Mouse (Mus musculus) forebrain, embryonic 11.5 days (tissue): Measurements from ENCODE around the gene Tomm22. TPM values are rescaled to one million over a fixed set of nuclear protein-coding genes. Genes with fewer than 3 reads are reported as not detected.
A peak's percentile ranks its signal among the peaks of the same experiment; 100 is the strongest.

Experiments used
- ATAC-seq: fragments of 200-750 bp; cut with Nextera tagmentation; replicated peaks from 2 replicates; pipeline ENCODE4 v1.8.0; 2017; ENCODE audit warnings: moderate TSS enrichment; ENCODE audit not compliant: low FRiP score
- DNase-seq: peaks from one replicate; pipeline ENCODE4 v3.0.0-alpha.2; 2017; ENCODE audit warnings: low spot score
- H3K27ac ChIP-seq: fragments of 300-500 bp; sonication (generic); 2 replicates; pipeline ENCODE4 v1.5.1; 2014; ENCODE audit warnings: low read depth, low read length
- H3K27me3 ChIP-seq: fragments of 300-500 bp; sonication (generic); 2 replicates; pipeline ENCODE4 v1.6.1; 2014; ENCODE audit warnings: mild to moderate bottlenecking, low read length, mixed read lengths; ENCODE audit not compliant: control insufficient read depth, insufficient read depth
- H3K36me3 ChIP-seq: fragments of 300-500 bp; sonication (generic); 2 replicates; pipeline ENCODE4 v1.6.1; 2014; ENCODE audit warnings: mild to moderate bottlenecking, low read length, moderate library complexity, mixed read lengths; ENCODE audit not compliant: control insufficient read depth, insufficient read depth
- H3K4me1 ChIP-seq: fragments of 300-500 bp; sonication (generic); replicated peaks from 2 replicates; pipeline ENCODE4 v1.6.1; 2014; ENCODE audit warnings: low read length, mixed read lengths; ENCODE audit not compliant: control insufficient read depth, insufficient read depth
- H3K4me2 ChIP-seq: fragments of 300-500 bp; sonication (generic); 2 replicates; pipeline ENCODE4 v1.6.1; 2014; ENCODE audit warnings: low read depth, mild to moderate bottlenecking, low read length, moderate library complexity, mixed read lengths; ENCODE audit not compliant: severe bottlenecking
- H3K4me3 ChIP-seq: fragments of 300-500 bp; sonication (generic); 2 replicates; pipeline ENCODE4 v1.5.1; 2014; ENCODE audit warnings: low read depth, low read length
- H3K9ac ChIP-seq: fragments of 300-500 bp; sonication (generic); 2 replicates; pipeline ENCODE4 v1.6.1; 2014; ENCODE audit warnings: low read length
- H3K9me3 ChIP-seq: fragments of 300-500 bp; sonication (generic); 2 replicates; pipeline ENCODE4 v1.6.1; 2016; ENCODE audit warnings: low read length, mixed read lengths; ENCODE audit not compliant: control insufficient read depth
- WGBS: fragments of 180-500 bp; shearing (Covaris S2); extraction: QIAGEN DNeasy Blood & Tissue Kit; methylation state at CpG from one replicate; pipeline ENCODE4 v1.1.7; 2014; 5-methylcytosine and 5-hydroxymethylcytosine counted together
- polyA plus RNA-seq: library from polyadenylated mRNA; unstranded; fragments of >200 nt; fragmentation: Nextera tagmentation; extraction: Ambion mirVana; gene quantifications from 2 replicates; pipeline ENCODE4 v1.2.1, GENCODE M21; 2014

The Tomm22 gene
- polyA plus RNA-seq, 1 experiment from 2014 or later, result 288 TPM

DNA sequence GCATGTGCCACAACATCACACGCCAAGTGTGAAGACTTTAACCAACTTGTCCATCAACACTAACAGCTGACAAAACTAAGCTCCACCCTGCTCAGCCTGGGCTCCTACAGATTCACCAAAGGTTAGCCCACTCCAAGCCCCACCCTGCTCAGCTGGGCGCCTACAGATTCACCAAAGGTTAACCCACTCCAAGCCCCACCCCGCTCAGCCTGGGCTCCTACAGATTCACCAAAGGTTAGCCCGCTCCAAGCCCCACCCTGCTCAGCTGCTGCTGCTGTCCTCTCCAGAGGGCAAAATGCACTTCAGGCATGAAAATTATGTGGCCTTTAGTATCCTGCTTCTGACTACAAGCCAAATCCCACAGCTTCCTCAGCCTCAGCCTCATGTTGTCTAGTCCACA lies 11.3 kb downstream of the Tomm22 start:
- DNase-seq (no peak), ATAC-seq (no peak)
- Histone ChIP-seq H3K4me3 (no peak overlapping the region), H3K4me1 (peaks cover 11% of the 10 kb centered on the region), H3K4me2 (no peak overlapping the region), H3K9me3 (no peaks in the 10 kb centered on the region), H3K9ac (no peak overlapping the region), H3K27ac (no peak overlapping the region), H3K27me3 (no peaks in the 10 kb centered on the region), H3K36me3 (no peaks in the 10 kb centered on the region)
- WGBS, result 86% methylated on average over 4 of the region's 4 CpGs

DNA sequence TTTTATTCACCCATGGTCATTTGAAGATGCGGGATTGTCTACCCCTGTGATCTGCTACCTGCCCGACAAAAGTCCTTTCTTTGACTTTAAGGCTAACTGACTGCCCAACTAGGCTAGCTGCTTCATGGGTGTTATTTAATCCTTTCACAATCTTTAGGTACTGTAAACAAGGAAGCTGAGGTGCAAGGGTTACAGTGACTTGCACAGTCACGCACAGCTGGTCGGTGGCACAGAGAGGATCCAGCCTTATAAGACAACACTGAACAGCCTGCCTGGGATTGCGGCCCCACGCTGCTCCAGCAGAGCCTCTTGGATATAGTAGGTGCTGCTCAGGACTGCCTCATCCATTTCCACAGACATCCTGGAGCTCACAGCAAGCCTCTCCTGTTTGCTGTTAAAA lies 12.5 kb downstream of the Tomm22 start:
- peaks cover 11% of the 10 kb centered on the region for H3K4me1 ChIP-seq
- DNase-seq, result no peak
- H3K4me3 ChIP-seq, result no peak overlapping the region
- H3K9ac ChIP-seq, result no peak overlapping the region
- ATAC-seq, result no peak
- no peaks in the 10 kb centered on the region for H3K27me3 ChIP-seq
- H3K9me3 ChIP-seq, result no peaks in the 10 kb centered on the region
- H3K27ac ChIP-seq, result no peak overlapping the region
- H3K36me3 ChIP-seq, result no peaks in the 10 kb centered on the region
- WGBS, result 93% methylated on average over 6 of the region's 6 CpGs
- no peak overlapping the region for H3K4me2 ChIP-seq

DNA sequence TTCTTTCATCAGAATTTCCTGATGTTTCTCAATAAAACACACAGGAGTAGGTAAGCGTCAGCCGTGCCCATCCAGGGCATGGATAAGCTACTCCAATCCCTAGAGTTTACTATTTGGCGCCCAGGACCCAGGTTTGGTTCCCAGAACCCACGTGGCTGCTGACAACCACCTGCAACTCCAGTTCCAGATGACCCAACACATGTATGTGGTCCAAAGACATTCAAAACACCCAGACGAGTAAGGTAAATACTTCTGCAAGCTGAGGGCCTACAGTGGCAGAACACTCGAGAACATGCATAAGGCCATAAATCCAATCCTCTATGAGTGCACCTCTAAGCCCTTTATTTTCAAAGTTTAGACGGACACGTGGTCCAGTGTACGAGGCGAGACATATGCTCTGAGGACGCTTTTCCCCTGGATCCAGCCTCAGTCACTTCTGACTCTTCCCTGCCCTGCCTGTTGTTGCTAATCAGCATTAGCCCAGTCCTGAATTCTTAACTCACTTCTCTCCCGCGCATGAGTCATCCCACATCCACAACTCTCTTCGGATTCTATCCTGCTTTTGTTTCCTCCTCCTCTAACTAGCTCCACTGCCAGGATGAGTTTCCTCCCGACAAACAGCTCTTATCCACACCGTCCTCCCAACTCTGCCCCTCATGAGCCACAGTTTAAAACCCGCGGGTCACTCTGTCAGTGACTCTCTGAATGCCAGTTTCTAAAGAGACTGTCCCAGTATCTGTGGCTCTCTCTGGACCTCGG lies 13.2 kb downstream of the Tomm22 start:
- H3K4me1 ChIP-seq, result peaks cover 13% of the 10 kb centered on the region
- ATAC-seq, result no peak
- peak overlapping the region; percentile 90; the same call in 1 of the 2 replicates for H3K4me2 ChIP-seq
- H3K27ac ChIP-seq, result no peak overlapping the region
- H3K36me3 ChIP-seq, result no peaks in the 10 kb centered on the region
- 79% methylated on average over 19 of the region's 19 CpGs for WGBS
- H3K4me3 ChIP-seq, result no peak overlapping the region
- H3K9me3 ChIP-seq, result no peaks in the 10 kb centered on the region
- no peak for DNase-seq
- H3K9ac ChIP-seq, result peak overlapping the region; percentile 32; the same call in 1 of the 2 replicates
- no peaks in the 10 kb centered on the region for H3K27me3 ChIP-seq

DNA sequence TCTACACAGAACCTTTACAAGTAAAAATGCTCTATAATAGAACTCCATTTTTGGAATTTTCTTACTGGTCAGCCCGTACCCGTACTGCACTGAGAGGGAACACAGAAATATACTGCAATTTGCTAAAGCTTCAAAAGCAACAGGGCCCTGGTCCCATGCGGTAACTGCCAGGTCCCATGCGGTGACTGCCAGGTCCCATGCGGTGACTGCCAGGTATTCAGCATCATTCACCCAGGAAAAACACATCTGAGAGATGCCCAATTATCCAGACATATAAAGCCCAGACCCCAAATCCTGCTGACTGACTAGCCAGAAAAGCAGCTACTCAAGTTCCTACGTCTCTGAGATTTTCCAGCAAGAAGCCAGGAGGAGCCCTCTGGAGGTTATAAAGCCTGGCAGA lies 14.0 kb downstream of the Tomm22 start:
- Histone ChIP-seq H3K9ac (peak overlapping the region; percentile 32; the same call in 1 of the 2 replicates), H3K4me3 (no peak overlapping the region; the same call in 1 of the 2 replicates), H3K4me2 (peak overlapping the region; percentile 90; the same call in 1 of the 2 replicates), H3K27ac (no peak overlapping the region), H3K27me3 (no peaks in the 10 kb centered on the region), H3K4me1 (peaks cover 13% of the 10 kb centered on the region), H3K36me3 (no peaks in the 10 kb centered on the region), H3K9me3 (no peaks in the 10 kb centered on the region)
- ATAC-seq (no peak), DNase-seq (no peak)
- 81% methylated on average over 6 of the region's 6 CpGs for WGBS

DNA sequence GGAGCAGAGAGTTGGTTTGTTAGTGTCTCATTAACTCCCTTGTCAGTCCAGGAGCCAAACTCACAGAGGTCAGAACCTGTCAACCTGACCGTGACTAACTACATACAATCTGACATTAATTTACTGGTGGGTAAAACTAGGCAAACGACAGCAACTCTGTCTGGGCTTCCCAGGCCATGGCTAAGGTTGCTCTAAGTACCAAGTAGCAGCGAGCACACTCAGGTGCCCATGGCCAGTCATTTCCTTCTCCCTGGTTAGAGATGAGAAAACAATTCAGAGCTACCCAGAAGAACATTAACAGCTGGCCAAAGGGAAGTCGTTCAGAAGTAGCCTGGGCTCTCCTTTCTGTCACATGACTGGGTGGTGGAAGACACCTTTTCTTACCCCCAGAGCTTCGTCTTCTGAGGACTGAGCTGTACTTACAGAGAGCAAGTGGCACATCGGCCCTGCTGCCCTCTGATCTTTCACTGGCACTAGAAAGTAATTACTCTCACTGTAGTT lies 14.5 kb downstream of the Tomm22 start:
- ATAC-seq, result no peak
- peak overlapping the region; percentile 90 for H3K4me2 ChIP-seq
- no peaks in the 10 kb centered on the region for H3K27me3 ChIP-seq
- no peaks in the 10 kb centered on the region for H3K9me3 ChIP-seq
- H3K36me3 ChIP-seq, result no peaks in the 10 kb centered on the region
- H3K4me3 ChIP-seq, result peak overlapping the region; percentile 3
- WGBS, result 60% methylated on average over 6 of the region's 6 CpGs
- H3K9ac ChIP-seq, result peak overlapping the region; percentile 1; the same call in 1 of the 2 replicates
- H3K4me1 ChIP-seq, result peaks cover 13% of the 10 kb centered on the region
- no peak overlapping the region for H3K27ac ChIP-seq
- DNase-seq, result no peak

DNA sequence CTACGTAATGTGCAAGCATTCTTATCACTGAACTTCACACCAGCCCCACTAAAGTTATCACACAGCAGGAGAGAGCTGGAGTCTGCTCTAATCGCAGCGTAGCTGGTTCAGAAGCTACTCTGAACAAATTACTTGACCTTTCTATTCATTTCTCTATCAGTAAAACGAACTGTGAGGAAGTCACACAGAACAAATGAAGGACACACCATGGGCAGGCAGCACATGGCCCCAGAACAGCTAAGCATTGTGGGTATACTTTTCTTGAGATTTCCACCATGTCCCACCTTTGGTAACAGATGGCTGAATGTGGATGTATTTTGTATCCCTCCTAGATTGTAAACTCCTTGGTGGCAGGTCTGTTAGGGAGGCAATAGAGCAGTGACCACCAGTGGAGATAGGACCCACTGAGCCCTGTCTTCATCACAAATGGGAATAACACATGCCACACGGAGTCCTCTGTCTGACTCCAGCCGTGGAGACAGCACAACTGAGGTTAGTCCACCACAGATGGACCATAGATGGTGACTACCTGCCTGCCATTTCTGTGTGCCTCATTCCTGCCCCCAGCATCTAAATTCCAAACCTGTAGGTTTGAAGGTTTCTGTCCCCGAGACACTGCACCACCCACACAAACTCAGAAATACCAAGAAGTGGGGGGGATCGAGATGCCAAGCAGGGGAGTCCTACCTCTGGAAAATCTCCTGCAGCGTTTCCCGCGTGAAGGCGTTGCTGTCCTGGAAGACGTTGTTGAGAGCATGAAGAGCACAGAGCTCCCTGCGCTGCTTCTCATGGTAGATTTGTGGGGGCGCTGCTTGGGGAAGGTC lies 15.6 kb downstream of the Tomm22 start:
- H3K36me3 ChIP-seq, result no peaks in the 10 kb centered on the region
- peak overlapping the region; percentile 83 for H3K9ac ChIP-seq
- no peaks in the 10 kb centered on the region for H3K27me3 ChIP-seq
- no peaks in the 10 kb centered on the region for H3K9me3 ChIP-seq
- DNase-seq (no peak), ATAC-seq (no peak)
- 19% methylated on average over 15 of the region's 15 CpGs for WGBS
- peak overlapping the region; percentile 90 for H3K4me2 ChIP-seq
- H3K27ac ChIP-seq, result no peak overlapping the region
- H3K4me3 ChIP-seq, result peak overlapping the region; percentile 89
- peaks cover 13% of the 10 kb centered on the region for H3K4me1 ChIP-seq

DNA sequence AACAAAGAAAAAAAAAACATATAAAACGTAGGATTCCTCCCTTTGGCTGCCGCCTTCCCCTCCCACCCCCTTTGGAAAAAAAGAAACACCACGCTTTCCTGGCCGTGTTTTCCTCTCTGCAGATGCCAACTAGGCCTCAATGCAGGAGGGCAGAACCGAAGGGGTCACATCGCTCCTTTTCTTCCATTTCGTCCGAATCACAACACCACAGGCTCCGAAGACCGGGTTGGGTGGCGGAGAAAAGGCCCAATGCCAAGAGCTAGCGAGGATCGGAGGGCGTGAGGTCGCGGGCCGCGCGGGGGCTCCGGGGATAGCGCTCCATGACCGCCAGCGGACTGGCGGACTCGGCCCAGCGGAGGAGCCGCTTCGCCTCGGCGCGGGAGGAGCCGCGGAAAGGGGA lies 16.5 kb downstream of the Tomm22 start:
- 0% methylated on average over 33 of the region's 33 CpGs for WGBS
- Histone ChIP-seq H3K27ac (peak overlapping the region; percentile 92), H3K36me3 (no peaks in the 10 kb centered on the region), H3K4me2 (peak overlapping the region; percentile 90), H3K27me3 (no peaks in the 10 kb centered on the region), H3K9ac (peak overlapping the region; percentile 83), H3K9me3 (no peaks in the 10 kb centered on the region), H3K4me3 (peak overlapping the region; percentile 89), H3K4me1 (peaks cover 16% of the 10 kb centered on the region)
- no peak for DNase-seq
- no peak for ATAC-seq

DNA sequence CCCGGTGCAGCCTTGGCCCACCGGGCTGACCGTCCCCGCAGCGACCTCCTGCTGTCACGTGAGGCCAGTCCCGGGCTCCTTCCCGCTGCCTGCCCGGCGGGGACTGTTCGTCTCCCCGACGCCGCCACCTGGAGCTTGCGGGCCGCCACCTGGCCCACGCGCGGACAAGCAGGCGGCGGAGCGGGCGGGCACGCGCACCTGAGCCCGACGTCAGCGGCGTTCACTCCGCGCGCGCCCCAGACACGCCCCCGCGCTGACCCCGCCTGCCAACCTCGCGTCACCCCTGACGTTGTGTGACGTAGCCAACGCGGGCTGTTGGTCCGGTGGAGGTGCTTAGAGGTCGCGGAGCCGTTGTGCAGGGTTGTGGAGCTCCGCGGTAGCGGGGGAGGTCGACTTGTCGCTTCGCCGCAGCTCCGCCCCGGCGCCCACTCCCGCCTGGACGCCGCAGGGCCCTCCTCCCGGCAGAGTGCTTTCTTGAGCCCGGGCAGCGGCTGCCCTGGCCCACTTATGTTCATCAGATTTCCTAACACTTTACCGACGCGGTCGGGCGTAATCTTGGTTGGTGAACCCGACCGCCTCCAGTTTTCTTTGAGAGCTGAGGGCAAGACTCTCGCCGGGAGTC lies 17.1 kb downstream of the Tomm22 start, which contains the start of gene Josd1:
Josd1 (minus strand) TSS at position 274 of the 622 bp plus-strand sequence.
- Histone ChIP-seq H3K9ac (peak within 1 kb of the TSS; percentile 83), H3K4me3 (peak within 1 kb of the TSS; percentile 89), H3K27me3 (no peaks in the 10 kb centered on the region), H3K4me1 (peaks cover 18% of the 10 kb centered on the region), H3K27ac (peak within 1 kb of the TSS; percentile 92), H3K36me3 (no peaks in the 10 kb centered on the region), H3K9me3 (no peaks in the 10 kb centered on the region), H3K4me2 (peak within 1 kb of the TSS; percentile 90)
- WGBS, result under 1% methylated on average over 65 of the region's 72 CpGs
- DNase-seq, result peak; percentile 97
- ATAC-seq, result peak; percentile 65
